ENCODE assay signal across 25 mouse cellular contexts in genomic region chr8:80262911-80263310, GRCm38 (mm10).
DNase-seq lines count a peak whose midpoint lies in the region; ATAC-seq lines count a peak whose summit lies in the region.
"Had no signal": no experiment of that assay in that cellular context is flagged by ENCODE, and none has a peak within 500 bp of the region (broad histone marks: within the 10 kb centered on the region; RNA-seq: fewer than 3 reads in every experiment).

No protein-coding gene starts in this region.

- WGBS in forebrain, embryonic 16.5 days, result 73% methylated on average over 3 of the region's 3 CpGs
- WGBS in forebrain, embryonic 14.5 days, result 79% methylated on average over 3 of the region's 3 CpGs
- WGBS in limb, embryonic 13.5 days, result 58% methylated on average over 3 of the region's 3 CpGs
- 48% methylated on average over 3 of the region's 3 CpGs for WGBS in neural tube, embryonic 15.5 days

- no peak overlapping the region for H3K4me2 ChIP-seq in forebrain, embryonic 16.5 days (ENCODE audit: low read length)
- H3K4me2 ChIP-seq in forebrain, embryonic 14.5 days (ENCODE audit: low read length), result no peak overlapping the region
- peak overlapping the region; percentile 44 for H3K4me2 ChIP-seq in limb, embryonic 13.5 days (replicated peaks)
- no peak overlapping the region for H3K4me2 ChIP-seq in neural tube, embryonic 15.5 days
- H3K4me2 ChIP-seq: embryonic facial prominence, embryonic 12.5 days; heart, embryonic 15.5 days; hindbrain, embryonic 12.5 days; intestine, embryonic 15.5 days; stomach, embryonic 15.5 days had no signal

- peaks cover 3% of the 10 kb centered on the region for H3K4me1 ChIP-seq in forebrain, embryonic 16.5 days (replicated peaks; ENCODE audit: control insufficient read depth, insufficient read depth, low read length)
- H3K4me1 ChIP-seq in forebrain, embryonic 14.5 days (ENCODE audit: control insufficient read depth, insufficient read depth, low read length), result 0 out of 2 replicates have a peak, but pooled peaks cover 2% of the 10 kb centered on the region
- peaks cover 19% of the 10 kb centered on the region for H3K4me1 ChIP-seq in limb, embryonic 13.5 days
- H3K4me1 ChIP-seq in neural tube, embryonic 15.5 days, result peaks cover 13% of the 10 kb centered on the region
- H3K4me1 ChIP-seq: embryonic facial prominence, embryonic 12.5 days; heart, embryonic 15.5 days; hindbrain, embryonic 12.5 days; intestine, embryonic 15.5 days; stomach, embryonic 15.5 days had no signal

- no peak for DNase-seq in forebrain, embryonic 14.5 days (ENCODE audit: low spot score)
- no peak for DNase-seq in thymus, postnatal 4 days
- DNase-seq in frontal cortex, postnatal 36 days (ENCODE audit: low spot score in 2 of 2), result no peak
- DNase-seq: adrenal gland, adult 2 months; cerebellum, adult 2 months; cerebellum, postnatal 25 days; kidney, adult 2 months; kidney, postnatal 36 days; liver; right cerebral cortex, postnatal 14 days had no signal

- no peaks in the 10 kb centered on the region for H3K36me3 ChIP-seq in forebrain, embryonic 16.5 days (ENCODE audit: control insufficient read depth, insufficient read depth)
- H3K36me3 ChIP-seq in forebrain, embryonic 14.5 days (ENCODE audit: control insufficient read depth, insufficient read depth, low read length), result no peaks in the 10 kb centered on the region
- H3K36me3 ChIP-seq in limb, embryonic 13.5 days, result no peaks in the 10 kb centered on the region
- no peaks in the 10 kb centered on the region for H3K36me3 ChIP-seq in neural tube, embryonic 15.5 days
- H3K36me3 ChIP-seq: embryonic facial prominence, embryonic 12.5 days; forebrain, embryonic 15.5 days; heart, embryonic 15.5 days; hindbrain, embryonic 12.5 days; intestine, embryonic 15.5 days; stomach, embryonic 15.5 days had no signal

- ATAC-seq in forebrain, embryonic 16.5 days, result 0 out of 2 replicates have a peak, but pooled peaks have one; percentile 12
- ATAC-seq in forebrain, embryonic 14.5 days, result no peak
- peak; percentile 39; the same call in 1 of the 2 replicates for ATAC-seq in common myeloid progenitor, adult 5-6 weeks (replicated peaks; ENCODE audit: low read depth, poor library complexity, severe bottlenecking)
- no peak for ATAC-seq in limb, embryonic 13.5 days (ENCODE audit: low FRiP score, low read depth)
- 0 out of 2 replicates have a peak, but pooled peaks have one; percentile 12 for ATAC-seq in neural tube, embryonic 15.5 days (ENCODE audit: low FRiP score)
- ATAC-seq: activated CD4-positive, CD25-positive, alpha-beta regulatory T cell, adult 4 months; intestine, embryonic 15.5 days had no signal

- H3K27ac ChIP-seq in forebrain, embryonic 16.5 days (ENCODE audit: low read length), result no peak overlapping the region
- H3K27ac ChIP-seq in forebrain, embryonic 14.5 days (ENCODE audit: low read depth, low read length), result no peak overlapping the region
- H3K27ac ChIP-seq in limb, embryonic 13.5 days, result peak overlapping the region; percentile 52; the same call in 1 of the 2 replicates
- H3K27ac ChIP-seq in neural tube, embryonic 15.5 days (replicated peaks), result peak overlapping the region; percentile 28; the same call in 1 of the 2 replicates
- H3K27ac ChIP-seq: embryonic facial prominence, embryonic 12.5 days; forebrain, embryonic 15.5 days; heart, embryonic 15.5 days; hindbrain, embryonic 12.5 days; hindbrain, postnatal 0 days; intestine, embryonic 15.5 days; liver, embryonic 14.5 days; stomach, embryonic 15.5 days had no signal

- H3K9me3 ChIP-seq in forebrain, embryonic 16.5 days (ENCODE audit: control insufficient read depth, low read length), result no peaks in the 10 kb centered on the region
- no peaks in the 10 kb centered on the region for H3K9me3 ChIP-seq in forebrain, embryonic 14.5 days (replicated peaks; ENCODE audit: control insufficient read depth, low read length)
- no peaks in the 10 kb centered on the region for H3K9me3 ChIP-seq in limb, embryonic 13.5 days
- no peaks in the 10 kb centered on the region for H3K9me3 ChIP-seq in neural tube, embryonic 15.5 days (replicated peaks)
- H3K9me3 ChIP-seq: embryonic facial prominence, embryonic 12.5 days; forebrain, embryonic 15.5 days; heart, embryonic 15.5 days; hindbrain, embryonic 12.5 days; intestine, embryonic 15.5 days; stomach, embryonic 15.5 days had no signal

- no peaks in the 10 kb centered on the region for H3K27me3 ChIP-seq in forebrain, embryonic 16.5 days (replicated peaks; ENCODE audit: control insufficient read depth, insufficient read depth, low read length)
- H3K27me3 ChIP-seq in forebrain, embryonic 14.5 days (replicated peaks; ENCODE audit: control insufficient read depth, insufficient read depth, low read length), result no peaks in the 10 kb centered on the region
- peaks cover 11% of the 10 kb centered on the region for H3K27me3 ChIP-seq in limb, embryonic 13.5 days
- H3K27me3 ChIP-seq in neural tube, embryonic 15.5 days (replicated peaks), result no peaks in the 10 kb centered on the region
- H3K27me3 ChIP-seq: CH12.LX; embryonic facial prominence, embryonic 12.5 days; forebrain, embryonic 15.5 days; heart, embryonic 15.5 days; hindbrain, embryonic 12.5 days; intestine, embryonic 15.5 days; stomach, embryonic 15.5 days had no signal

- H3K9ac ChIP-seq in forebrain, embryonic 16.5 days (replicated peaks; ENCODE audit: low read depth, low read length), result no peak overlapping the region
- H3K9ac ChIP-seq in forebrain, embryonic 14.5 days (ENCODE audit: low read length), result no peak overlapping the region
- H3K9ac ChIP-seq in limb, embryonic 13.5 days, result no peak overlapping the region
- no peak overlapping the region for H3K9ac ChIP-seq in neural tube, embryonic 15.5 days (replicated peaks)
- H3K9ac ChIP-seq: embryonic facial prominence, embryonic 12.5 days; forebrain, embryonic 15.5 days; heart, embryonic 15.5 days; hindbrain, embryonic 12.5 days; intestine, embryonic 15.5 days; liver, embryonic 14.5 days; stomach, embryonic 15.5 days had no signal

- no peak overlapping the region for H3K4me3 ChIP-seq in forebrain, embryonic 16.5 days (replicated peaks; ENCODE audit: low read length)
- no peak overlapping the region for H3K4me3 ChIP-seq in forebrain, embryonic 14.5 days (ENCODE audit: low read depth, low read length)
- no peak overlapping the region for H3K4me3 ChIP-seq in limb, embryonic 13.5 days
- H3K4me3 ChIP-seq in neural tube, embryonic 15.5 days (replicated peaks), result no peak overlapping the region
- H3K4me3 ChIP-seq: embryonic facial prominence, embryonic 12.5 days; forebrain, embryonic 15.5 days; heart, embryonic 15.5 days; hindbrain, embryonic 12.5 days; intestine, embryonic 15.5 days; myocyte; stomach, embryonic 15.5 days had no signal

Comparison
In these comparisons a context has a peak if more than half of its experiments do, and no peak if none do; other contexts are left out.
1. ATAC-seq: peak in forebrain, embryonic 16.5 days (single experiment), common myeloid progenitor, adult 5-6 weeks (single experiment) and neural tube, embryonic 15.5 days (single experiment); none in forebrain, embryonic 14.5 days (single experiment) and limb, embryonic 13.5 days (single experiment).
2. H3K27ac ChIP-seq: peak in limb, embryonic 13.5 days (single experiment) and neural tube, embryonic 15.5 days (single experiment); none in forebrain, embryonic 16.5 days (single experiment) and forebrain, embryonic 14.5 days (single experiment).